Mouse (Mus musculus) right cerebral cortex, postnatal 4 days (tissue): ENCODE data around the gene Tbx20.
A peak's percentile ranks its signal among the peaks of the same experiment; 100 is the strongest.

Experiments used
- DNase-seq: peaks from one replicate; pipeline ENCODE4 v3.0.0-alpha.2; 2022

The Tbx20 gene

GRCm38 (mm10) chr9:24767056-24767455 is 7.0 kb downstream of the Tbx20 start:
- DNase-seq = no peak

GRCm38 (mm10) chr9:24765572-24765971 is 8.5 kb downstream of the Tbx20 start:
- DNase-seq = no peak

GRCm38 (mm10) chr9:24760461-24760860 is 13.6 kb downstream of the Tbx20 start:
- DNase-seq = no peak

- no peak for DNase-seq
Observed at GRCm38 (mm10) chr9:24744958-24745357, 29.1 kb downstream of the Tbx20 start.

- DNase-seq = no peak
Observed at GRCm38 (mm10) chr9:24701246-24701645, 72.9 kb downstream of the Tbx20 start.

GRCm38 (mm10) chr9:24696405-24696778 is 77.7 kb downstream of the Tbx20 start:
- no peak for DNase-seq

- DNase-seq = peak; percentile 58
Observed at GRCm38 (mm10) chr9:24695700-24696404, 78.3 kb downstream of the Tbx20 start, which contains the start of gene Dpy19l2. Dpy19l2 (minus strand) TSS chr9:24696293.
